Mouse (Mus musculus) stomach, embryonic 14.5 days (tissue): Measurements from ENCODE around the gene Sh3rf3. TPM values are rescaled to one million over a fixed set of nuclear protein-coding genes. Genes with fewer than 3 reads are reported as not detected.

Source experiments
- ATAC-seq: fragments of 200-750 bp; cut with Nextera tagmentation; 2 replicates; pipeline ENCODE4 v1.8.0; 2017; ENCODE audit warnings: low read depth, moderate TSS enrichment; ENCODE audit not compliant: insufficient number of reproducible peaks, insufficient read depth, low FRiP score
- H3K27ac ChIP-seq: fragments of 300-500 bp; sonication (generic); 2 replicates; pipeline ENCODE4 v1.5.1; 2014; ENCODE audit warnings: mild to moderate bottlenecking, low read length, moderate library complexity, mixed read lengths
- H3K27me3 ChIP-seq: fragments of 300-500 bp; sonication (generic); 2 replicates; pipeline ENCODE4 v1.6.1; 2014; ENCODE audit warnings: low read length, control low read depth, mixed read lengths; ENCODE audit not compliant: control insufficient read depth, insufficient read depth
- H3K36me3 ChIP-seq: fragments of 300-500 bp; sonication (generic); 2 replicates; pipeline ENCODE4 v1.6.1; 2014; ENCODE audit warnings: mild to moderate bottlenecking, control low read depth, low read length, moderate library complexity, mixed read lengths; ENCODE audit not compliant: control insufficient read depth, insufficient read depth
- H3K4me1 ChIP-seq: fragments of 300-500 bp; sonication (generic); 2 replicates; pipeline ENCODE4 v1.6.1; 2014; ENCODE audit warnings: low read length, control low read depth, mixed read lengths; ENCODE audit not compliant: control insufficient read depth, insufficient read depth
- H3K4me2 ChIP-seq: fragments of 300-500 bp; sonication (generic); replicated peaks from 2 replicates; pipeline ENCODE4 v1.6.1; 2014; ENCODE audit warnings: low read depth, low read length, control low read depth
- H3K4me3 ChIP-seq: fragments of 300-500 bp; sonication (generic); 2 replicates; pipeline ENCODE4 v1.5.1; 2014; ENCODE audit warnings: low read depth, low read length, control low read depth
- H3K9ac ChIP-seq: fragments of 300-500 bp; sonication (generic); replicated peaks from 2 replicates; pipeline ENCODE4 v1.6.1; 2014; ENCODE audit warnings: low read depth, mild to moderate bottlenecking, control low read depth, low read length, moderate library complexity, mixed read lengths
- H3K9me3 ChIP-seq: fragments of 300-500 bp; sonication (generic); 2 replicates; pipeline ENCODE4 v1.6.1; 2016; ENCODE audit warnings: low read depth, low read length, control low read depth; ENCODE audit not compliant: control insufficient read depth
- WGBS: fragments of 180-500 bp; shearing (Covaris S2); extraction: QIAGEN DNeasy Blood & Tissue Kit; methylation state at CpG from one replicate; pipeline ENCODE4 v1.1.7; 2014; 5-methylcytosine and 5-hydroxymethylcytosine counted together
- polyA plus RNA-seq: library from polyadenylated mRNA; unstranded; fragments of >200 nt; fragmentation: Nextera tagmentation; extraction: Ambion mirVana; gene quantifications from 2 replicates; pipeline ENCODE4 v1.2.1, GENCODE M21; 2014

Gene Sh3rf3
- polyA plus RNA-seq, 1 experiment from 2014 or later = 1.2 TPM

- Histone ChIP-seq H3K36me3 (no peaks in the 10 kb centered on the region), H3K27me3 (0 out of 2 replicates have a peak, but pooled peaks cover 3% of the 10 kb centered on the region), H3K9ac (no peak overlapping the region), H3K4me1 (no peaks in the 10 kb centered on the region), H3K27ac (no peak overlapping the region), H3K4me3 (no peak overlapping the region), H3K9me3 (no peaks in the 10 kb centered on the region), H3K4me2 (no peak overlapping the region)
- no peak for ATAC-seq
- WGBS = 24% methylated on average over 8 of the region's 8 CpGs
Measured at GRCm38 (mm10) chr10:59149956-59150383, 336.8 kb downstream of the Sh3rf3 start.

GRCm38 (mm10) chr10:59150938-59151657 lies 337.9 kb downstream of the Sh3rf3 start:
- Histone ChIP-seq H3K9ac (no peak overlapping the region), H3K4me2 (no peak overlapping the region), H3K36me3 (no peaks in the 10 kb centered on the region), H3K4me3 (no peak overlapping the region), H3K9me3 (no peaks in the 10 kb centered on the region), H3K4me1 (no peaks in the 10 kb centered on the region), H3K27ac (no peak overlapping the region), H3K27me3 (0 out of 2 replicates have a peak, but pooled peaks cover 3% of the 10 kb centered on the region)
- ATAC-seq = 0 out of 2 replicates have a peak, but pooled peaks have one; percentile 11
- WGBS = 80% methylated on average over 10 of the region's 10 CpGs

DNA sequence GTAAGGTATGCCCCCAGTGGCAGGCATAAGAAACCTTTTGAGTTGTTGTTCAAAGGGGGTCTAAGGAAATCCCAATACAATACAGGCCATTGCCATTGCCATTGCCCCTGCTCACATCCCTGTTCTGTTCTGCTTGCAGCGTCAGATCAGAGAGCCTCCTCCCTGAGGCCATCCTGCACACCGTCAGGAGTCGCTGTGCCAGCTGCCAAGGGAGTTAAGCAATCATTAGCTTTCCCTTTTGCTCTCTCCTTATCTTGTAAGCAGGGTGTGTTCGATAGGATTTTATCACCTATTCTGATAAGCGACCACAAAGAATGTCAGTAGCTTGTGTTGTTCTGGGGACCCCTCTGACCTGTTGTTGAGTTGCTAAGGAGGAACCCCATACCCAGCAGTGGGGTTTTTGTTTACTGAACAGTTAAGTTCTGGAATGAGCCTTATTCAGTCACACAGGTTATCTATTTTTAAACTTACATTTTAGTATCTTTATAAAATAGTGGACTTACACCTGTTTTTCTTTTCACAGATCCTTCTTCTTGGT lies 339.5 kb downstream of the Sh3rf3 start:
- Histone ChIP-seq H3K27me3 (0 out of 2 replicates have a peak, but pooled peaks cover 3% of the 10 kb centered on the region), H3K9ac (no peak overlapping the region), H3K36me3 (no peaks in the 10 kb centered on the region), H3K27ac (no peak overlapping the region), H3K4me1 (no peaks in the 10 kb centered on the region), H3K9me3 (no peaks in the 10 kb centered on the region), H3K4me3 (no peak overlapping the region), H3K4me2 (no peak overlapping the region)
- peak; percentile 48 for ATAC-seq
- 37% methylated on average over 5 of the region's 5 CpGs for WGBS

DNA sequence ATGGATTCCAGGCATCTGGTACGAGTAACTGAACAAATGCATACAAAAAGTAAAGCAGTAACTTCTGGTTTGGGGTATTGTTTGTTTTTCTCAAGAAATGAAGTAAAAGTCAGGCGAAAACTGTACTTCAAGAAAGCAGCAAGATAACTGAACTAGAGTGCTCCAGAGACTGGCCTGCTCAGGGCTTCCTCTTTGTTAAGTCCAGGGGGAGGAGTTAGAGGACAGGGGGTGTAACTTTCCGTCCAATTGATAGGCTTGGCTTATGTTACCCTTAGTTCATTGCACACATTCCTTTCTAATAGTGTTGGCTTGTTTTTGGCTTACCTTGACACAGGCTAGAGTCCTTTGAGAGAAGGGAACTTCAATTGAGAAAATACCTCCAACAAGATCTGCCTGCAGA lies 345.5 kb downstream of the Sh3rf3 start:
- WGBS = 79% methylated on average over 3 of the region's 3 CpGs

DNA sequence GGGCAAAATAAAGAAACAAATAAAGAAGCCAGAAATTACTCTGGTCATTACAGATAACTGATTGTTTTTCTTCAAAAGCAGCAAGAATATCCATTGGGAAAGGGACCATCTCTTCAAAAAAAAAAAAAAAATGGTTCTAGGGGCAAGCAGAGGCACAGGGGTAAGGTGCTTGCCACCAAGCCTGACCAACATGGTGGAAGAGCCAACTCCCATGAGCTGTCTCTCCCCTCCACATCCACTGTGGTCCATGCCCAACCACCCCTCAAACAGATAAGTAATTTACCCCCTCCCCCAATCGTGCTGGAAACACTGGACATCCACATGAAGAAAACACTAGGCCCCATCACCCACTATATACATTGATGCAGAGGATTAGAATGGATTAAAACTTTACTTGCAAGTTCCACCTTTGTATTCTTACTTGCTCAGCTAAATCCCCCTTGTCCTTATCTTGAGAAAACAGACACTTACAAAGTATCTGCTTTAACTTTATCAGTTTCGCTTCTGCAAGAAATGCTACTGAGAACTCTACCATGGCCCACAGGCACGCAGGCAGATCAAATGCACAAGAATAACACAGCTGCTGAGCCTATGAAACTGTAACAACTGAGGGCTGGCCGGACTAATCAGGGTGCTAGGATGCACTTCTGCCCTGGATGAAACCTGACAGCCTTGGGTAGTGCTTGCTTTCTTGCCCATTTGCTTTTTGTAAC lies 349.2 kb downstream of the Sh3rf3 start:
- Histone ChIP-seq H3K27ac (no peak overlapping the region), H3K36me3 (0 out of 2 replicates have a peak, but pooled peaks cover 4% of the 10 kb centered on the region), H3K9ac (no peak overlapping the region), H3K4me2 (no peak overlapping the region), H3K9me3 (no peaks in the 10 kb centered on the region), H3K27me3 (no peaks in the 10 kb centered on the region), H3K4me1 (no peaks in the 10 kb centered on the region), H3K4me3 (no peak overlapping the region)
- ATAC-seq = no peak
- 66% methylated on average over 4 of the region's 4 CpGs for WGBS

More for the DNA sequence above, 345.5 kb downstream of the Sh3rf3 start:
- no peak for ATAC-seq
- Histone ChIP-seq H3K9me3 (no peaks in the 10 kb centered on the region), H3K36me3 (no peaks in the 10 kb centered on the region), H3K27me3 (no peaks in the 10 kb centered on the region), H3K9ac (no peak overlapping the region), H3K4me1 (no peaks in the 10 kb centered on the region), H3K27ac (no peak overlapping the region), H3K4me3 (no peak overlapping the region), H3K4me2 (no peak overlapping the region)

DNA sequence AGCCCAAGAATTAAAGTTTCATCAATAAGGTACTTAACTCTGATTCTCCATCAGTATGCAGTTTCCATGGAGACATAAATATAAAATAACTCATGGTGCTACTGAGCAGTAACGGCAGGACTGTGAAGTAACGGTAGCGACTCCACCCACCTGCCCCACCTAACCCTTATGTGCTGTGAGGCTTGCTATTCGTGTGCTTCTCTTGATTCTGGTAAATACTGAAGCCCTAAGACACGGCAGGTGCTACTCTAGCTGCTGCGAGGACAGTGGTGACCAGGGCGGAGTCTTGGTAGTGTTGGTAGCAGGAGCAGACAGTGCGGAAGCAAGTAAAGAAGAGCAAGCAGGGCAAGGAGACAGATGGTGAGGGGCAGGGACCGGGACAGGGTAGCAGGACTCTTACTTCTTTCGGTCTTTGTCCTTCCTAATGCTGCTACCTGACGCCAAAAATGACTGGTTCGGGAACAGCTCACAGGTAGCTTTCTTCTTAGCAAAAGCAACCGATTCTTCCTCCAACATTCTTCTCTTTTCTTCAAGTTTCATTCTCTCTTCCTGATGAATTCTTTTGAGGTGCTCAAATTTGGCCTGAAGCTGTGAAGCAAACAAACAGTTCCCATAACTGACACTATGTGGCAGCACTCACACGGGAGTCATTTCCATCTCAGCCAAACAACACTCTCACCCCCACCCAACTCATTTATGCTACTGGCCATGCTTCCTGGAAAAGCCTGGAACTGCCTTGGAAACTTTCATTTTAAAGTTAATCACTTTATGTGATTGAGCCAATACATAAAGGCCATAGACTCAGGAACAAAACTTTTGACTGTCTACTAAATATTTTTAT lies 353.2 kb downstream of the Sh3rf3 start:
- no peaks in the 10 kb centered on the region for H3K27me3 ChIP-seq
- ATAC-seq = no peak
- no peaks in the 10 kb centered on the region for H3K4me1 ChIP-seq
- 58% methylated on average over 14 of the region's 14 CpGs for WGBS
- no peak overlapping the region for H3K4me2 ChIP-seq
- no peak overlapping the region for H3K4me3 ChIP-seq
- 0 out of 2 replicates have a peak, but pooled peaks cover 4% of the 10 kb centered on the region for H3K36me3 ChIP-seq
- no peak overlapping the region for H3K27ac ChIP-seq
- H3K9ac ChIP-seq = no peak overlapping the region
- no peaks in the 10 kb centered on the region for H3K9me3 ChIP-seq

DNA sequence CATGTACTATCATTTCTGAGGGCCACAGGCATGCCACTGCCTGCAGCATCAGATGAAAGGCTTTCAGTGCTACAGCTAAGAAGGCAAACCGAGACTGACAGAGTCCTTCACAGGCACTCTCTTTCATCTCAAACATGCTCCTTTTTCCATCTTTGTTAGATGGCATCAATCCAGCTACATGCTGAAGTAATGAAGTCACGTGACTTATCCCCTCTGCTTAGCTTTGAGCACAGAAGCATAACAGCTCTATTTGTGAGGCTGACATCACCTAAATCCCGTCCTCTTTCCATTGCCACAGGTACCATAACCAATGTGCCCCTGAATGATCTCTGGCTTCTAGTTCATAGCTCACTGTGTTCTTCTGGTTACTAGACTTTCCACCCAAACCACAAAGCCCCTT lies 357.9 kb downstream of the Sh3rf3 start:
- H3K4me1 ChIP-seq = no peaks in the 10 kb centered on the region
- no peak for ATAC-seq
- no peak overlapping the region for H3K27ac ChIP-seq
- H3K27me3 ChIP-seq = no peaks in the 10 kb centered on the region
- no peak overlapping the region for H3K4me2 ChIP-seq
- peaks cover 3% of the 10 kb centered on the region for H3K36me3 ChIP-seq
- H3K4me3 ChIP-seq = no peak overlapping the region
- H3K9me3 ChIP-seq = no peaks in the 10 kb centered on the region
- WGBS = 76% methylated on average over 3 of the region's 3 CpGs
- H3K9ac ChIP-seq = no peak overlapping the region

DNA sequence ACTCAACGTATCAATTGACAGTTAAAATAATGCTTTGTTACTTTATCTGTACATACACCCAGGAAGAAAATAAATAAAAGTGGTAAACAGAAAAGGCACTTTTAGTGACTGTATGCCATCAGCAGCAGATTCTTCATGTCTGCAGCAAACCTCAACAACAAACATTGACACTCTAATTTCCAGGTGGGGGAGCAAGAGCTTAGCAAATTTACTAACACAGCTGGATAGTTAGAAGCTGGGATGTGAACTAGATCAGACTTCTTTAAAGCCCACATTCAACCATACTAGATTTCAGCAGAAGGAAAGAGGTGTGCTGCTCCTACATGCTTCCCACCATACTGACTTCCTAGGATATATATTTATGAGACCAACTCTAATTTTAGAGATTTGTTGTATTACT lies 359.4 kb downstream of the Sh3rf3 start:
- Histone ChIP-seq H3K9ac (no peak overlapping the region), H3K27ac (no peak overlapping the region), H3K4me1 (no peaks in the 10 kb centered on the region), H3K4me2 (no peak overlapping the region), H3K36me3 (peaks cover 3% of the 10 kb centered on the region), H3K27me3 (no peaks in the 10 kb centered on the region), H3K9me3 (no peaks in the 10 kb centered on the region), H3K4me3 (no peak overlapping the region)
- ATAC-seq = no peak
- whole genome bisulfite sequencing = 83% methylated on average over 1 of the region's 1 CpGs
